Mouse (Mus musculus): Measurements from ENCODE around the gene Stil.

The Stil gene

DNA sequence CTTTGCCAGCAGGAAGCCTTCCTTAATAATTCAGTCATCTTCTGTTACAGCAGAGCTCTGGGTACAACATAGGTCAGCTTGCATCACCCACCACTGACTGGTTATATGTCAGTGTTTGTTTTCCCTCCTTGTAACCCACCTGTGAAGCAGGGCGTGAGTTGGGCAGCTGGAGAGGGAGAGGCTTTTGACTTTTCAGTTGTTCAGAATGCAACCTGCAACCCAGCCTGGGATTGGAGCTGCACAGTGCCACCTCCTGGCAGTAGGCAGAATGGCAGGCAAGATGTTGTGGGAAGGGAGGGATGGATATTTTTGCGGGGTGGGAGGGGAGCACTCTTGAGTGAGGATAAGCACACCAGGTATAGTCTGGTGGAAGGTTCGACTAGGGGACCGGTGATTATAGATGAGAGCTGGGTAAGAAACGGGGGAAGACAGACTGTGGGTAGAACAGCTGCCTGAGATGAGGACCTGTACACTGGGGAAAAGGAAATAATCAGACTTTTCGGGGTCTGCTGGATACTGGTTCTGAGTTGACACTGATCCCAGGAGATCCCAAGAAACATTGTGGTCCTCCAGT is 85.7 kb downstream of the Stil start:
- DNase-seq = peak; percentile 56

- DNase-seq = no peak
Observed at GRCm38 (mm10) chr4:115086257-115086656, 86.3 kb downstream of the Stil start.

GRCm38 (mm10) chr4:115086763-115087415 is 86.9 kb downstream of the Stil start:
- DNase-seq = no peak

DNA sequence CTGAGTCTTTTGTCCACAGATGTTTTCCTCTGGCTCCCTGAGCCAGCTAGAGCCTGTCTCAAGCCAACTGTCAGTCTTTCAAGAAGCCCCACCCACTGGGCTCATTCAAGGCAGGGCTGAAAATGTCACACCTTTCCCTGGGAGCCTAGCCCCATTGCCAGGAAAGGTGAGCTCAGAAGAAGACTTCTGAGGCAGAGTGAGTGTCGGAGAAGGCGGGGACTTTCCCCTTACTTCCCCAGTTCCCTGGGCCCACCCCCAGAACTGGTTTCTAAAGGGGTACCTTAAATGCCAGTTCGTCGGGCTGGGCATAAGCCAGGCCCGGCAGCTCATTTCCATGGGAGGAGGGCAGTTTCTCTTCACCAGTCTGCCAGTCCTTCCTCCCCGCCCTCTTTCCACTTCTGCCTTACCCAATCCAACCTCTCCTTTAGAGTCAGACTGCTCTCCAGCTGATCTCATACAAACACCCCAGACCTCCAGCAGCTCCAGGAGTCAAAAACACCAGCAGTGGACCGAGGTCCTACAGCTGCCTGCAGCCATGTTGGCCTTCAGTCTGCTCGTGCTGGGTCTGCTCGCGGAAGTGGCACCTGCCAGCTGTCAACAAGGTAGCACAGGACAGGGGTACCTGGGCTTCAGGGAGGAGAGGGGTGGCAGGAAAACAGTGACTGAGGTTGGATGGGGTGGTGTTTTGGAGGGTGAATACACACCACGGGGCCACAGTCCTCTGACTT is 88.8 kb downstream of the Stil start, which contains the start of gene Pdzk1ip1:
Gene Pdzk1ip1, plus strand, starts transcription at position 98 of the 728 bp plus-strand sequence.
- no peak for DNase-seq

DNA sequence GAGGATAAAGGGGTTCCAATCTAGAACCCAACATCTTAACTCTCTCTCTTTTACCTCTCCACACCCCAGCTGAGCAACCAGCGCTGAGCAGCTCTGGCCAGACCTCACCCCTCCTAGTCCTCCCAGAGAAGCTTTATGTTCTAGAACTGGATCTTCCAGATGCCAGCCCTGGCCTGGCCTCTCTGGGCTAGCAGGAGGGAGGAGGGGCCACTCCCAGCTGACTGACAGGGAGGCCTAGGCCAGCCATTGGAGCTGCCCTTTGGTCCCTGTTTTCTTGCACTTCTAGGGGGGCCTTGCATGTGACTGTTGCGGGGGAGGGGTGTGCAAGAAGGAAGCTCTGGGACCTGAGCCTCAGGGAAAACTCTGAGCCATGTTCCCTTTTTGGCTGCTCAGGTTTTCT is 90.6 kb downstream of the Stil start:
- no peak for DNase-seq

DNA sequence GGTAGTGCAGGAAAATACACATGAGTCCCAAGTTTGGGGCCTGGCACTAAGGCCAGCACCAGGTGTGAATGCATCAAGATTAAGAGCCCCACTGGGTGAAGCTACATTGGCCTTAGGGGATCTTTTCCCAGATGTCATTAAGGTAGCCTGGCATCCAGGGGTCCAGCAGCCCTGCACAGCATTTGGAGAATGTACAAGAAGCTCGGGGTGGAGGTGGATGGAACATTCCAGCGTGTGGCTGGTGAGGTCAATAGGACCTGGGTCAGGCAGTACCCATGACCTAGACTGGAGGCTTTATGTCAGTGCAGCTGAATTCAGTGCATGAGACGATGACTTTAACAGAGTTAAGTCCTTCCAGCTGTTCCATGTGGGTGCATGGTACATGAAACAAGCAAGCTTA is 91.8 kb downstream of the Stil start:
- DNase-seq = no peak

All from thymus, postnatal 14 days (tissue).